Mouse (Mus musculus) hindbrain, embryonic 12.5 days (tissue): ENCODE data around the gene Zp3r. TPM values are rescaled to one million over a fixed set of nuclear protein-coding genes. Genes with fewer than 3 reads are reported as not detected.

Experiments
- ATAC-seq: fragments of 200-750 bp; cut with Nextera tagmentation; 2 replicates; pipeline ENCODE4 v1.8.0; 2017; ENCODE audit warnings: moderate TSS enrichment; ENCODE audit not compliant: low FRiP score
- H3K27ac ChIP-seq: fragments of 300-500 bp; sonication (generic); 2 replicates; pipeline ENCODE4 v1.5.1; 2016; ENCODE audit warnings: mild to moderate bottlenecking
- H3K27me3 ChIP-seq: fragments of 300-500 bp; sonication (generic); 2 replicates; pipeline ENCODE4 v1.6.1; 2016; ENCODE audit warnings: mild to moderate bottlenecking
- H3K36me3 ChIP-seq: fragments of 300-500 bp; sonication (generic); 2 replicates; pipeline ENCODE4 v1.6.1; 2016; ENCODE audit warnings: mild to moderate bottlenecking
- H3K4me1 ChIP-seq: fragments of 300-500 bp; sonication (generic); 2 replicates; pipeline ENCODE4 v1.6.1; 2016
- H3K4me2 ChIP-seq: fragments of 300-500 bp; sonication (generic); replicated peaks from 2 replicates; pipeline ENCODE4 v1.6.1; 2016; ENCODE audit warnings: mild to moderate bottlenecking
- H3K4me3 ChIP-seq: fragments of 300-500 bp; sonication (generic); 2 replicates; pipeline ENCODE4 v1.5.1; 2016; ENCODE audit warnings: mild to moderate bottlenecking
- H3K9ac ChIP-seq: fragments of 300-500 bp; sonication (generic); 2 replicates; pipeline ENCODE4 v1.6.1; 2016; ENCODE audit warnings: mild to moderate bottlenecking, moderate library complexity
- H3K9me3 ChIP-seq: fragments of 300-500 bp; sonication (generic); replicated peaks from 2 replicates; pipeline ENCODE4 v1.6.1; 2016; ENCODE audit warnings: mild to moderate bottlenecking
- WGBS: fragments of 180-500 bp; shearing (Covaris S2); methylation state at CpG from one replicate; pipeline ENCODE4 v1.1.7; 2016; 5-methylcytosine and 5-hydroxymethylcytosine counted together
- polyA plus RNA-seq: library from polyadenylated mRNA; unstranded; fragments of >200 nt; fragmentation: Nextera tagmentation; extraction: Ambion mirVana; gene quantifications from 2 replicates; pipeline ENCODE4 v1.2.1, GENCODE M21; 2016

Zp3r gene
- polyA plus RNA-seq, 1 experiment from 2014 or later: not detected

DNA sequence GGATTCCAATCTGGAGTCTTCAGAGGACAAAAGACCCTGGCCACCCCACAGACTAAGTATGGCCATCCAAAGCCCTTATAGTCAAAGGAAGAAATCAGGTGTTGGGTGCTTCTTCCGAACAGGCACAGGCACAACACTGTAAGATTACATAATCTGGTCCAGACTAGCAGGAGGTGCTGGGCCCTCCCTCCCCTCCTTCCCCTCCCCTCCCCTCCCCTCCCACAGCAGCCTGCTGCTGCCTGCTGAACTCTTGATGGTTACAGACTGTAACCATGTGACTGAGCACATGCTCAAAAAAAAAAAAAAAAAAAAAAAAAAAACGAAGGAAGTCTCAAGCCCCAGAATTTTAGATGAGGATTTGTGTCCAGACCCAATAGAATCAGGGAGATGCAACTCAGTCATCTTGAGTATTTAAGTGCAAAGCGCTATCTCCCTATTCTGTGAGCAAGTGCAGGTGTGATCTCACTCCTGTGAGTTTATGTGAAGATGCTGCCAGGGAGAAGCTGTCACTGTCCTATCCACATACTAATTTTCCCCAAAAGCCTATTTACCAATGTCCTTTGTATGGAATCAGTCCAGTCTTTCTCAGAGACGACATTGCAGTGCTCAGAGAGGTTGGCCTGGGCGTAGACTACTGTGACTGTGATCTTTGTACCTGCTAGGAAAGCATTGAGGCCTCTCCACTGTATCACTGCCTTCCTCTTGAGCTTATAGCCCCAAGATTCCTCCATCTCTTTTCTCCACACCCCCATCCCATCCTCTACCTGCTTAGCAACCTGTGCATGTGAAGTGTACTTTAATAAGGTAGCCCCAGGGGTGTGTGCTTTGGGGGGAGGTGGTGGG lies 77.8 kb downstream of the Zp3r start:
- ATAC-seq: no peak
- Histone ChIP-seq H3K4me1 (0 out of 2 replicates have a peak, but pooled peaks cover 2% of the 10 kb centered on the region), H3K27ac (no peak overlapping the region), H3K4me2 (no peak overlapping the region), H3K9ac (no peak overlapping the region), H3K36me3 (no peaks in the 10 kb centered on the region), H3K9me3 (no peaks in the 10 kb centered on the region), H3K4me3 (no peak overlapping the region), H3K27me3 (no peaks in the 10 kb centered on the region)
- 84% methylated on average over 4 of the region's 5 CpGs for WGBS

- H3K27me3 ChIP-seq: no peaks in the 10 kb centered on the region
- no peak overlapping the region for H3K4me3 ChIP-seq
- no peak overlapping the region for H3K27ac ChIP-seq
- no peak for ATAC-seq
- WGBS: 61% methylated on average over 19 of the region's 19 CpGs
- H3K36me3 ChIP-seq: no peaks in the 10 kb centered on the region
- H3K9ac ChIP-seq: no peak overlapping the region
- H3K9me3 ChIP-seq: no peaks in the 10 kb centered on the region
- H3K4me2 ChIP-seq: no peak overlapping the region
- H3K4me1 ChIP-seq: 0 out of 2 replicates have a peak, but pooled peaks cover 2% of the 10 kb centered on the region
These were observed 78.9 kb downstream of the Zp3r start for GRCm38 (mm10) chr1:130550242-130551167.

GRCm38 (mm10) chr1:130549698-130550097 lies 79.7 kb downstream of the Zp3r start:
- H3K4me3 ChIP-seq: no peak overlapping the region
- 0 out of 2 replicates have a peak, but pooled peaks cover 2% of the 10 kb centered on the region for H3K4me1 ChIP-seq
- H3K4me2 ChIP-seq: no peak overlapping the region
- no peaks in the 10 kb centered on the region for H3K9me3 ChIP-seq
- H3K27me3 ChIP-seq: no peaks in the 10 kb centered on the region
- H3K36me3 ChIP-seq: no peaks in the 10 kb centered on the region
- no peak for ATAC-seq
- no peak overlapping the region for H3K9ac ChIP-seq
- H3K27ac ChIP-seq: no peak overlapping the region
- WGBS: 79% methylated on average over 6 of the region's 6 CpGs

DNA sequence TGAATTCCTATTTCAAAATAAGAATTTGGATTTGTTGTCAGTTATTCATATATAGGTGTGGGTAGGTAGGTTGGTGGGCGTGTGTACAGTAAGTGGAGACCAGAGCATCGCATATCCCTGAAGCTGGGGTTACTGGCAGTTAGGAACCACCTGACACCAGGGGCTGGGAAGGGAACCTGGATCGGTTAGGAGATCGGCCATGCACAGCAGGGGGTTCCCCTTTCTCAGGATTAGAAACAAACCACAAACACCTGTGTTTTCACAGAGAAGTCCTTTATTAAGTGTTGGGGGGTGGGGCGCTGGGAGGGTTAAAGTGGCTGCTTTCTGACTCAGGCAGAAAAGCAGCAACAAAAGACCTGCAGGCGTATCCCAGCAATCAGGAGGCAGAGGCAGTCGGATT lies 80.3 kb downstream of the Zp3r start:
- Histone ChIP-seq H3K27me3 (no peaks in the 10 kb centered on the region), H3K9ac (no peak overlapping the region), H3K27ac (no peak overlapping the region), H3K4me3 (no peak overlapping the region), H3K4me2 (no peak overlapping the region), H3K36me3 (no peaks in the 10 kb centered on the region), H3K4me1 (0 out of 2 replicates have a peak, but pooled peaks cover 2% of the 10 kb centered on the region), H3K9me3 (no peaks in the 10 kb centered on the region)
- no peak for ATAC-seq
- WGBS: 68% methylated on average over 7 of the region's 7 CpGs

DNA sequence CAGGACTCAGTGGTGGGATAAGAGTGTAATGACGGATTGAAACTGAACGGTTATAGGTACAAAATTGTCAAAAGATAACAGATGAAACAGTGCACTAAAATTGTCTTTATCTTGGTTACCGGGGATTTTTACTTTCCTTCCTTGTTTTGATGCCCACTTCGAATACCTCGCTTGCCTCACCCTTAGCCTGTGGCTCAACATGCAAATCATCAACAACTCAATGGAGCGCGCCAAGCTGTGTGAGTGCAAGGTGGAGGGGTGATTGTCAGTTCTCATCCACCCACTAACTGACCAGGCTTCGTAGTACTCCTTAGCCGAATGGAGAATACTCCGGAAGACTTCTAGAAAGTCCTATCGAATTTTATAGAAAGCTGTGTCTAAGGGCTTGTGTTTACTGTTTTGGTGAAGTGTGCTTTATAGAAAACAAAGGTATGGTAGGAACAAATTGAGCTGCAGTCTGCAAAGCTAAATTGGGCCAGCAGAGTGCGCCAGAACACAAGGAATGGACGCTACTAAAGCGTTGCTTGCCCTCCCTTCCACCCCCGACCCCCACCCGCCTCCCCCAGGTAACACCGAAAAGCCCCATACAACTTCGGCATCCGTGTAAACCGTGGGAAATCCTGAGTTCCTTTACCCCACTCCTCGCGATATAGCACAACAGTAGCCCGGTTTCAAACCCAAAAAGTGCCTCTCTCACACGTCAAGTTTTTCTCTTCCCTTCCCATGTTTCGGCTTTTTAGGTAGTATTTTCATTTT lies 81.6 kb downstream of the Zp3r start:
- Histone ChIP-seq H3K4me3 (peak overlapping the region; percentile 21), H3K27me3 (no peaks in the 10 kb centered on the region), H3K36me3 (no peaks in the 10 kb centered on the region), H3K9me3 (no peaks in the 10 kb centered on the region), H3K4me2 (peak overlapping the region; percentile 50), H3K4me1 (0 out of 2 replicates have a peak, but pooled peaks cover 2% of the 10 kb centered on the region), H3K27ac (no peak overlapping the region), H3K9ac (no peak overlapping the region)
- 24% methylated on average over 25 of the region's 25 CpGs for WGBS
- ATAC-seq: peak; percentile 46

Other genes starting within 250 kb of the Zp3r start
- not detected in 2 replicates for gene Cd55b, start 206.6 kb downstream of the Zp3r start, polyA plus RNA-seq
- 4.7 and 5.0 TPM in 2 replicates for gene Cd55, start 166.9 kb downstream of the Zp3r start, polyA plus RNA-seq
- gene C4bp, start 32.0 kb upstream of the Zp3r start, polyA plus RNA-seq: not detected in 2 replicates
- gene Gm29427, start 86.2 kb upstream of the Zp3r start, polyA plus RNA-seq: 0.15 TPM in 1 of 2 replicates, not detected in the other
- gene Yod1, start 87.7 kb upstream of the Zp3r start, polyA plus RNA-seq: 19.2 and 19.9 TPM in 2 replicates
- gene Pfkfb2, start 99.6 kb upstream of the Zp3r start, polyA plus RNA-seq: 17.0 and 17.8 TPM in 2 replicates
- gene AA986860, start 102.4 kb upstream of the Zp3r start, polyA plus RNA-seq: 1.2 and 1.3 TPM in 2 replicates
- not detected in 2 replicates for gene Fcamr, start 171.3 kb upstream of the Zp3r start, polyA plus RNA-seq
- not detected in 2 replicates for gene Pigr, start 197.1 kb upstream of the Zp3r start, polyA plus RNA-seq
- not detected in 2 replicates for gene Fcmr, start 236.0 kb upstream of the Zp3r start, polyA plus RNA-seq